Mouse (Mus musculus) forebrain, postnatal 0 days (tissue): ENCODE results near the gene Hoxa7. TPM values are rescaled to one million over a fixed set of nuclear protein-coding genes. Genes with fewer than 3 reads are reported as not detected.

ENCODE experiments used
- ATAC-seq: fragments of 200-750 bp; cut with Nextera tagmentation; 2 replicates; pipeline ENCODE4 v1.8.0; 2017; ENCODE audit warnings: mild to moderate bottlenecking, moderate library complexity
- DNase-seq: peaks from one replicate; pipeline ENCODE4 v3.0.0-alpha.2; 2015
- H3K27ac ChIP-seq: fragments of 300-500 bp; sonication (generic); 2 replicates; pipeline ENCODE4 v1.5.1; 2014; ENCODE audit warnings: low read depth, mild to moderate bottlenecking, antibody characterized with exemption, low read length, moderate library complexity, mixed read lengths
- H3K27me3 ChIP-seq: fragments of 300-500 bp; sonication (generic); 2 replicates; pipeline ENCODE4 v1.6.1; 2014; ENCODE audit warnings: mild to moderate bottlenecking, low read length, mixed read lengths; ENCODE audit not compliant: insufficient read depth
- H3K36me3 ChIP-seq: fragments of 300-500 bp; sonication (generic); 2 replicates; pipeline ENCODE4 v1.6.1; 2014; ENCODE audit warnings: mild to moderate bottlenecking, moderate library complexity; ENCODE audit not compliant: insufficient read depth
- H3K4me1 ChIP-seq: fragments of 300-500 bp; sonication (generic); 2 replicates; pipeline ENCODE4 v1.6.1; 2014; ENCODE audit warnings: antibody characterized with exemption; ENCODE audit not compliant: insufficient read depth
- H3K4me2 ChIP-seq: fragments of 300-500 bp; sonication (generic); 2 replicates; pipeline ENCODE4 v1.6.1; 2014; ENCODE audit warnings: low read depth, mild to moderate bottlenecking, moderate library complexity
- H3K4me3 ChIP-seq: fragments of 300-500 bp; sonication (generic); 2 replicates; pipeline ENCODE4 v1.5.1; 2014; ENCODE audit warnings: low read depth, low read length, mixed read lengths
- H3K9ac ChIP-seq: fragments of 300-500 bp; sonication (generic); 2 replicates; pipeline ENCODE4 v1.6.1; 2014; ENCODE audit warnings: mild to moderate bottlenecking
- H3K9me3 ChIP-seq: fragments of 300-500 bp; sonication (generic); 2 replicates; pipeline ENCODE4 v1.6.1; 2016; ENCODE audit warnings: low read length
- CTCF ChIP-seq: sonication (generic); IDR thresholded peaks from 2 replicates; pipeline ENCODE4 v1.5.1; 2016; ENCODE audit warnings: antibody characterized with exemption, control low read depth, low read depth
- WGBS: fragments of 180-500 bp; shearing (Covaris S2); extraction: QIAGEN DNeasy Blood & Tissue Kit; methylation state at CpG from one replicate; pipeline ENCODE4 v1.1.7; 2014; 5-methylcytosine and 5-hydroxymethylcytosine counted together
- polyA plus RNA-seq: library from polyadenylated mRNA; unstranded; fragments of >200 nt; fragmentation: Nextera tagmentation; extraction: Ambion mirVana; gene quantifications from 2 replicates; pipeline ENCODE4 v1.2.1, GENCODE M21; 2015
- total RNA-seq: library from RNA; depleted of rRNA; stranded (reverse); fragments of >200 nt; gene quantifications from 2 replicates; pipeline ENCODE4 v1.2.3, GENCODE M21; 2014

The Hoxa7 gene
- total and polyA plus RNA-seq, 2 experiments from 2014 or later, result not detected

- Histone ChIP-seq H3K4me3 (no peak overlapping the region), H3K9ac (no peak overlapping the region), H3K4me1 (no peaks in the 10 kb centered on the region), H3K27me3 (peaks cover 93% of the 10 kb centered on the region), H3K4me2 (no peak overlapping the region), H3K36me3 (no peaks in the 10 kb centered on the region), H3K9me3 (no peaks in the 10 kb centered on the region), H3K27ac (no peak overlapping the region)
- 3% methylated on average over 16 of the region's 16 CpGs for WGBS
- TF ChIP-seq CTCF, result no peak
- ATAC-seq (no peak), DNase-seq (no peak)
These were observed 52.0 kb downstream of the Hoxa7 start for GRCm38 (mm10) chr6:52169499-52170165.

- Histone ChIP-seq H3K36me3 (no peaks in the 10 kb centered on the region), H3K9ac (no peak overlapping the region), H3K4me1 (no peaks in the 10 kb centered on the region), H3K27ac (no peak overlapping the region), H3K9me3 (no peaks in the 10 kb centered on the region), H3K4me2 (no peak overlapping the region), H3K4me3 (no peak overlapping the region), H3K27me3 (peaks cover 92% of the 10 kb centered on the region)
- ATAC-seq (no peak), DNase-seq (peak; percentile 52)
- WGBS, result under 1% methylated on average over 42 of the region's 42 CpGs
- no peak for TF ChIP-seq CTCF
These were observed 53.2 kb downstream of the Hoxa7 start for GRCm38 (mm10) chr6:52168191-52169055.

- Histone ChIP-seq H3K4me3 (no peak overlapping the region), H3K9me3 (no peaks in the 10 kb centered on the region), H3K27me3 (peaks cover 92% of the 10 kb centered on the region), H3K27ac (no peak overlapping the region), H3K4me2 (no peak overlapping the region), H3K9ac (no peak overlapping the region), H3K4me1 (no peaks in the 10 kb centered on the region), H3K36me3 (no peaks in the 10 kb centered on the region)
- DNase-seq (no peak), ATAC-seq (no peak)
- 2% methylated on average over 14 of the region's 14 CpGs for WGBS
- no peak for TF ChIP-seq CTCF
These were observed 53.9 kb downstream of the Hoxa7 start for GRCm38 (mm10) chr6:52167736-52168161.

- WGBS, result 12% methylated on average over 1 of the region's 1 CpGs
- H3K9me3 ChIP-seq, result no peaks in the 10 kb centered on the region
- DNase-seq, result peak; percentile 5
- H3K9ac ChIP-seq, result no peak overlapping the region
- no peak overlapping the region for H3K4me3 ChIP-seq
- ATAC-seq, result no peak
- no peak overlapping the region for H3K4me2 ChIP-seq
- peaks cover 91% of the 10 kb centered on the region for H3K27me3 ChIP-seq
- no peaks in the 10 kb centered on the region for H3K4me1 ChIP-seq
- no peak overlapping the region for H3K27ac ChIP-seq
- no peak for TF ChIP-seq CTCF
- H3K36me3 ChIP-seq, result no peaks in the 10 kb centered on the region
These were observed 54.5 kb downstream of the Hoxa7 start for GRCm38 (mm10) chr6:52167176-52167575.

- DNase-seq (peak; percentile 15), ATAC-seq (no peak)
- Histone ChIP-seq H3K4me3 (no peak overlapping the region), H3K4me2 (no peak overlapping the region), H3K27me3 (peaks cover 91% of the 10 kb centered on the region), H3K27ac (no peak overlapping the region), H3K9ac (no peak overlapping the region), H3K4me1 (no peaks in the 10 kb centered on the region), H3K9me3 (no peaks in the 10 kb centered on the region), H3K36me3 (no peaks in the 10 kb centered on the region)
- 2% methylated on average over 4 of the region's 4 CpGs for WGBS
- TF ChIP-seq CTCF, result no peak
These were observed 55.1 kb downstream of the Hoxa7 start for GRCm38 (mm10) chr6:52166431-52167077.

GRCm38 (mm10) chr6:52165441-52166370 is 55.9 kb downstream of the Hoxa7 start:
- Histone ChIP-seq H3K27me3 (peaks cover 89% of the 10 kb centered on the region), H3K4me2 (no peak overlapping the region), H3K4me1 (no peaks in the 10 kb centered on the region), H3K4me3 (no peak overlapping the region), H3K36me3 (no peaks in the 10 kb centered on the region), H3K27ac (no peak overlapping the region), H3K9ac (no peak overlapping the region), H3K9me3 (no peaks in the 10 kb centered on the region)
- DNase-seq (peak; percentile 1), ATAC-seq (no peak)
- no peak for TF ChIP-seq CTCF
- 1% methylated on average over 28 of the region's 28 CpGs for WGBS
